Mouse (Mus musculus): ENCODE data around the gene Olfr1359. TPM values are rescaled to one million over a fixed set of nuclear protein-coding genes. Genes with fewer than 3 reads are reported as not detected.
"Not testable (repeated sequence)": the region's sequence is repeated elsewhere in the genome, so short reads cannot be mapped to it uniquely, and the experiment has no call there.

The Olfr1359 gene
- polyA plus RNA-seq, 1 experiment from 2014 or later, result not detected

GRCm38 (mm10) chr13:21722993-21723836 is 25.3 kb downstream of the Olfr1359 start:
- no peak overlapping the region for H3K27ac ChIP-seq (ENCODE audit: low read length)
- ATAC-seq, result no peak
- H3K27me3 ChIP-seq (replicated peaks; ENCODE audit: control insufficient read depth, insufficient read depth, low read length), result no peaks in the 10 kb centered on the region
- peaks cover 15% of the 10 kb centered on the region for H3K4me1 ChIP-seq (ENCODE audit: control insufficient read depth, insufficient read depth, low read length)
- no peak overlapping the region for H3K4me3 ChIP-seq (ENCODE audit: low read length)
- no peaks in the 10 kb centered on the region for H3K36me3 ChIP-seq (ENCODE audit: control insufficient read depth, insufficient read depth, low read length)
- no peak overlapping the region for H3K4me2 ChIP-seq (ENCODE audit: low read depth, low read length)
- WGBS, result 36% methylated on average over 5 of the region's 5 CpGs
- H3K9ac ChIP-seq (ENCODE audit: low read depth, low read length), result no peak overlapping the region
- H3K9me3 ChIP-seq (ENCODE audit: control insufficient read depth, low read length), result no peaks in the 10 kb centered on the region

GRCm38 (mm10) chr13:21727948-21728572 is 30.1 kb downstream of the Olfr1359 start:
- Histone ChIP-seq H3K9me3 (ENCODE audit: control insufficient read depth, low read length) (no peaks in the 10 kb centered on the region), H3K36me3 (ENCODE audit: control insufficient read depth, insufficient read depth, low read length) (no peaks in the 10 kb centered on the region), H3K4me1 (ENCODE audit: control insufficient read depth, insufficient read depth, low read length) (no peaks in the 10 kb centered on the region), H3K4me3 (ENCODE audit: low read length) (no peak overlapping the region), H3K4me2 (ENCODE audit: low read depth, low read length) (no peak overlapping the region), H3K27ac (ENCODE audit: low read length) (no peak overlapping the region), H3K9ac (ENCODE audit: low read depth, low read length) (no peak overlapping the region), H3K27me3 (replicated peaks; ENCODE audit: control insufficient read depth, insufficient read depth, low read length) (no peaks in the 10 kb centered on the region)
- 24% methylated on average over 9 of the region's 11 CpGs for WGBS
- ATAC-seq, result peak; percentile 69

- no peaks in the 10 kb centered on the region for H3K27me3 ChIP-seq (replicated peaks; ENCODE audit: control insufficient read depth, insufficient read depth, low read length)
- no peak for ATAC-seq
- no peaks in the 10 kb centered on the region for H3K4me1 ChIP-seq (ENCODE audit: control insufficient read depth, insufficient read depth, low read length)
- H3K9me3 ChIP-seq (ENCODE audit: control insufficient read depth, low read length), result no peaks in the 10 kb centered on the region
- no peak overlapping the region for H3K27ac ChIP-seq (ENCODE audit: low read length)
- H3K9ac ChIP-seq (ENCODE audit: low read depth, low read length), result no peak overlapping the region
- H3K36me3 ChIP-seq (ENCODE audit: control insufficient read depth, insufficient read depth, low read length), result no peaks in the 10 kb centered on the region
- H3K4me2 ChIP-seq (ENCODE audit: low read depth, low read length), result no peak overlapping the region
- 70% methylated on average over 1 of the region's 1 CpGs for WGBS
- no peak overlapping the region for H3K4me3 ChIP-seq (ENCODE audit: low read length)
Measured at GRCm38 (mm10) chr13:21729544-21729943, 31.6 kb downstream of the Olfr1359 start.

GRCm38 (mm10) chr13:21733466-21733865 is 35.6 kb downstream of the Olfr1359 start:
- Histone ChIP-seq H3K27me3 (replicated peaks; ENCODE audit: control insufficient read depth, insufficient read depth, low read length) (no peaks in the 10 kb centered on the region), H3K36me3 (ENCODE audit: control insufficient read depth, insufficient read depth, low read length) (no peaks in the 10 kb centered on the region), H3K4me2 (ENCODE audit: low read depth, low read length) (no peak overlapping the region), H3K27ac (ENCODE audit: low read length) (no peak overlapping the region), H3K4me1 (ENCODE audit: control insufficient read depth, insufficient read depth, low read length) (no peaks in the 10 kb centered on the region; the same call in 1 of the 2 replicates), H3K9ac (ENCODE audit: low read depth, low read length) (no peak overlapping the region), H3K4me3 (ENCODE audit: low read length) (no peak overlapping the region), H3K9me3 (ENCODE audit: control insufficient read depth, low read length) (no peaks in the 10 kb centered on the region)
- ATAC-seq, result no peak
- WGBS, result 75% methylated on average over 5 of the region's 5 CpGs

- Histone ChIP-seq H3K36me3 (ENCODE audit: control insufficient read depth, insufficient read depth, low read length) (no peaks in the 10 kb centered on the region), H3K4me1 (ENCODE audit: control insufficient read depth, insufficient read depth, low read length) (no peaks in the 10 kb centered on the region; the same call in 1 of the 2 replicates), H3K9me3 (ENCODE audit: control insufficient read depth, low read length) (no peaks in the 10 kb centered on the region), H3K4me3 (ENCODE audit: low read length) (peak overlapping the region; percentile 57), H3K9ac (ENCODE audit: low read depth, low read length) (peak overlapping the region; percentile 67), H3K4me2 (ENCODE audit: low read depth, low read length) (peak overlapping the region; percentile 70), H3K27me3 (replicated peaks; ENCODE audit: control insufficient read depth, insufficient read depth, low read length) (no peaks in the 10 kb centered on the region), H3K27ac (ENCODE audit: low read length) (peak overlapping the region; percentile 76)
- ATAC-seq, result peak; percentile 78
- under 1% methylated on average over 21 of the region's 21 CpGs for WGBS
Measured at GRCm38 (mm10) chr13:21734010-21734905, 36.3 kb downstream of the Olfr1359 start.

- H3K4me2 ChIP-seq (ENCODE audit: low read depth, low read length), result peak within 1 kb of the TSS; percentile 70
- under 1% methylated on average over 37 of the region's 56 CpGs for WGBS
- not testable (repeated sequence) for H3K36me3 ChIP-seq (ENCODE audit: control insufficient read depth, insufficient read depth, low read length); H3K4me1 ChIP-seq (ENCODE audit: control insufficient read depth, insufficient read depth, low read length); H3K27me3 ChIP-seq (replicated peaks; ENCODE audit: control insufficient read depth, insufficient read depth, low read length); H3K9me3 ChIP-seq (ENCODE audit: control insufficient read depth, low read length)
- peak within 1 kb of the TSS; percentile 67 for H3K9ac ChIP-seq (ENCODE audit: low read depth, low read length)
- H3K4me3 ChIP-seq (ENCODE audit: low read length), result peak within 1 kb of the TSS; percentile 57
- peak; percentile 93 for ATAC-seq
- H3K27ac ChIP-seq (ENCODE audit: low read length), result peak within 1 kb of the TSS; percentile 76
Measured at GRCm38 (mm10) chr13:21734906-21735767, 37.2 kb downstream of the Olfr1359 start, which contains the start of gene Hist1h4j. TSS of gene Hist1h4j (plus strand) at chr13:21735064.

- WGBS, result 49% methylated on average over 1 of the region's 1 CpGs
- ATAC-seq, result no peak
- Histone ChIP-seq H3K36me3 (ENCODE audit: control insufficient read depth, insufficient read depth, low read length) (no peaks in the 10 kb centered on the region), H3K4me2 (ENCODE audit: low read depth, low read length) (no peak overlapping the region), H3K27me3 (replicated peaks; ENCODE audit: control insufficient read depth, insufficient read depth, low read length) (no peaks in the 10 kb centered on the region), H3K9me3 (ENCODE audit: control insufficient read depth, low read length) (no peaks in the 10 kb centered on the region), H3K9ac (ENCODE audit: low read depth, low read length) (no peak overlapping the region), H3K4me1 (ENCODE audit: control insufficient read depth, insufficient read depth, low read length) (peaks cover 7% of the 10 kb centered on the region; the same call in 1 of the 2 replicates), H3K27ac (ENCODE audit: low read length) (no peak overlapping the region), H3K4me3 (ENCODE audit: low read length) (no peak overlapping the region)
Measured at GRCm38 (mm10) chr13:21745006-21745405, 47.1 kb downstream of the Olfr1359 start.

- Histone ChIP-seq H3K9me3 (ENCODE audit: control insufficient read depth, low read length) (no peaks in the 10 kb centered on the region), H3K9ac (ENCODE audit: low read depth, low read length) (peak overlapping the region; percentile 68), H3K27me3 (replicated peaks; ENCODE audit: control insufficient read depth, insufficient read depth, low read length) (no peaks in the 10 kb centered on the region), H3K4me3 (ENCODE audit: low read length) (peak overlapping the region; percentile 55), H3K4me1 (ENCODE audit: control insufficient read depth, insufficient read depth, low read length) (peaks cover 9% of the 10 kb centered on the region; the same call in 1 of the 2 replicates), H3K4me2 (ENCODE audit: low read depth, low read length) (peak overlapping the region; percentile 56), H3K27ac (ENCODE audit: low read length) (peak overlapping the region; percentile 69), H3K36me3 (ENCODE audit: control insufficient read depth, insufficient read depth, low read length) (no peaks in the 10 kb centered on the region)
- ATAC-seq, result no peak
- WGBS, result 3% methylated on average over 5 of the region's 5 CpGs
Measured at GRCm38 (mm10) chr13:21749387-21750158, 51.7 kb downstream of the Olfr1359 start.
